Mouse (Mus musculus) adrenal gland, postnatal 10 days (tissue): ENCODE measurements at regions not wholly inside any gene's neighbourhood (a gene's known extent, or its start where the extent isn't known, plus 50 kb on each side); places are given as distances from the start of the nearest gene placed in this dataset.

Experiments used
- DNase-seq: peaks from one replicate; pipeline ENCODE4 v3.0.0; 2021; ENCODE audit warnings: mixed read lengths

GRCm38 (mm10) chr7:71041388-71041787 lies 309.9 kb downstream of the Gm10295 start:
- no peak for DNase-seq

GRCm38 (mm10) chr7:71040846-71041245 lies 310.4 kb downstream of the Gm10295 start:
- DNase-seq, result no peak

- no peak for DNase-seq
These were observed 312.7 kb downstream of the Gm10295 start for GRCm38 (mm10) chr7:71038537-71038936.

GRCm38 (mm10) chr7:71033121-71033520 lies 318.2 kb downstream of the Gm10295 start:
- no peak for DNase-seq

GRCm38 (mm10) chr7:71023946-71024610 lies 327.2 kb downstream of the Gm10295 start:
- DNase-seq, result no peak

DNA sequence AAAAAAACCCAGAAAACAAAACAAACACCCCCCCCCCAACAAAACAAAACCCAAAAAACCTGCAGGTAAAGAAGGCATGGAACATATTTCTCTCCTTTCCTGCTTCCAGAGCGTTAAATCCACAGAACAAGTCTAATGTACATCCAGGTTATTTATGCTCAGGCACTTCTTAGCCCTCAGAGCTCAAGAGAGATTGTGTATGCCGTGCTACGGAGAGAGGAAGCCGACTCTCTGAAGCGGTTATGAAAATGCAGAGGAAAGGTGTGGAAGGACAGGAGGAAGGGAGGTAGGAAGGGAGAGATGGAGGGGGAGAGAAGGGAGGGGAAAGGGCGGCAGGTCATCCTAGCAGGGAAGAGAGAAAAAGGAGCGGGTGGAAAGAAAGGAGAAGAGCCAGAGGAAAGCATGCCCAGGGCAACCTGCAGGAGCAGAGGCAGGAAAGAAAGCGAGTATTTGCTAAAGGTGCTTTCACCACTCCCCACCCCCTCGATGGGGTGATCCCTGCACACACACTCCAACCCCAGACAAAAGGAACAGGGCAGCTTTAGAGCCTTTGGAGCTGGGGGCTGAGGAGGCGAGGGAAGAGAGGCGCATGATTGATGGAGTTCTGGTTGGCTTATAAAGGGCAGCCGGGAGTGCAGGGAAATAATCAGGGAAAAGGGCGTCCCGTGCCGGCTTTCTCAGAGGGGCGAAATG lies 327.9 kb downstream of the Gm10295 start:
- peak; percentile 9 for DNase-seq
